Mouse (Mus musculus): ENCODE results near the gene Lmo2. TPM values are rescaled to one million over a fixed set of nuclear protein-coding genes. Genes with fewer than 3 reads are reported as not detected.
A peak's percentile ranks its signal among the peaks of the same experiment; 100 is the strongest.

The Lmo2 gene
- polyA plus RNA-seq, 1 experiment from 2014 or later, result 41.9 TPM

GRCm38 (mm10) chr2:103965391-103965790 lies 7.6 kb downstream of the Lmo2 start:
- no peaks in the 10 kb centered on the region for H3K36me3 ChIP-seq (ENCODE audit: control insufficient read depth, insufficient read depth, low read length)
- H3K9ac ChIP-seq (ENCODE audit: low read length), result no peak overlapping the region
- H3K4me1 ChIP-seq (replicated peaks; ENCODE audit: control insufficient read depth, insufficient read depth, low read length), result no peaks in the 10 kb centered on the region
- DNase-seq (ENCODE audit: low spot score), result no peak
- 93% methylated on average over 3 of the region's 3 CpGs for WGBS
- no peaks in the 10 kb centered on the region for H3K9me3 ChIP-seq (ENCODE audit: control insufficient read depth, low read length)
- H3K4me2 ChIP-seq (ENCODE audit: low read depth, low read length, severe bottlenecking), result no peak overlapping the region
- no peak for ATAC-seq (replicated peaks; ENCODE audit: low FRiP score)
- H3K27ac ChIP-seq (ENCODE audit: low read depth, low read length), result no peak overlapping the region
- H3K4me3 ChIP-seq (ENCODE audit: low read depth, low read length), result no peak overlapping the region
- H3K27me3 ChIP-seq (ENCODE audit: control insufficient read depth, insufficient read depth, low read length), result 0 out of 2 replicates have a peak, but pooled peaks cover 2% of the 10 kb centered on the region

DNA sequence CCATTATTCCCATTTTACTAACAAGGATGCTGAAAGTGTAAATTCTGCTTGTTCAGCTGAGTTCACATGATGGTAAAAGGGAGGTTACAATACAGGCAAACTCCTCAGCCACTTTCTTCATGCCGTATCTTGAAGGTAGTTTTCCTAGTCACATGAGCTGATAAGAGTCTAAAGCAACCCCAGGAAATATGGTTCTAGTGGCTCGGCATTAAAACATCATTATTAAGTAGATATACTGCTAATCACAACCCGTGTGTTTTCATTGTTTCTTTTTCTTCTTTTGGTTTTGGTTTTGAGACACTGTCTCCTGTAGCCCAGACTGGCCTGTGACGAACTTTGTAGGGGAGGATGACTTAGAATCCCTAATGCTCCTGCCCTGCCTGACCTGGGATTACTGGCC lies 10.4 kb downstream of the Lmo2 start:
- no peak for DNase-seq (ENCODE audit: low spot score)
- Histone ChIP-seq H3K27ac (ENCODE audit: low read depth, low read length) (no peak overlapping the region), H3K4me1 (replicated peaks; ENCODE audit: control insufficient read depth, insufficient read depth, low read length) (peaks cover 4% of the 10 kb centered on the region; the same call in 1 of the 2 replicates), H3K9ac (ENCODE audit: low read length) (no peak overlapping the region), H3K36me3 (ENCODE audit: control insufficient read depth, insufficient read depth, low read length) (no peaks in the 10 kb centered on the region), H3K9me3 (ENCODE audit: control insufficient read depth, low read length) (no peaks in the 10 kb centered on the region), H3K4me2 (ENCODE audit: low read depth, low read length, severe bottlenecking) (no peak overlapping the region), H3K27me3 (ENCODE audit: control insufficient read depth, insufficient read depth, low read length) (peaks cover 6% of the 10 kb centered on the region; the same call in 1 of the 2 replicates), H3K4me3 (ENCODE audit: low read depth, low read length) (no peak overlapping the region)
- ATAC-seq (replicated peaks; ENCODE audit: low FRiP score), result no peak
- WGBS, result 74% methylated on average over 4 of the region's 4 CpGs

DNA sequence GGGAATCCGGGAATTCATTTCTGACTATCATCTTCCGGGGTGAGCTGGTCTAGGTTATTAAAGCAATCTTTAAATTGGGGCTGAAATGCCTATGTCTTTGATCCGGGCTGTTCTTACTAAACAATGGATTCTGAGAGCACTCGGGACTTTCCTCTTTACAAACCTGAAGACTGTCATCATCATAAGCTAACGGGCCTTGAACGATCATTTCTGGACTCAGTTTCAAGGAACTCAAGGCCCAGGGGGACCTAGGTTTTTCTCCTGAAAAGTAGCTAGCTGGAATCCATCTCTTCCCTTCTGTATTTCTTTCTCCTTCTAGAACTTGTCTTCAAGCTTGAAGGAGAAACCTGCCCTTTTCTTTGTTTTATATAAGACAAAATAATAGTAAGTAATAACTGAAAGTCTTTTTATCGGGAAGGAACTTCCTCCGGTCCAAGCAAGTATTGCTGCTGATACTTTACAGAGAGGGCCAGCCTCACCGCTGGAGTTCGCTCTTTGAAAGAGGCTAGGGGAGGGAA lies 11.2 kb downstream of the Lmo2 start:
- peaks cover 4% of the 10 kb centered on the region; the same call in 1 of the 2 replicates for H3K4me1 ChIP-seq (replicated peaks; ENCODE audit: control insufficient read depth, insufficient read depth, low read length)
- H3K36me3 ChIP-seq (ENCODE audit: control insufficient read depth, insufficient read depth, low read length), result no peaks in the 10 kb centered on the region
- DNase-seq (ENCODE audit: low spot score), result no peak
- peak overlapping the region; percentile 48 for H3K4me3 ChIP-seq (ENCODE audit: low read depth, low read length)
- 14% methylated on average over 10 of the region's 10 CpGs for WGBS
- peaks cover 6% of the 10 kb centered on the region; the same call in 1 of the 2 replicates for H3K27me3 ChIP-seq (ENCODE audit: control insufficient read depth, insufficient read depth, low read length)
- no peak for ATAC-seq (replicated peaks; ENCODE audit: low FRiP score)
- peak overlapping the region; percentile 62; the same call in 1 of the 2 replicates for H3K9ac ChIP-seq (ENCODE audit: low read length)
- peak overlapping the region; percentile 91 for H3K4me2 ChIP-seq (ENCODE audit: low read depth, low read length, severe bottlenecking)
- no peaks in the 10 kb centered on the region for H3K9me3 ChIP-seq (ENCODE audit: control insufficient read depth, low read length)
- H3K27ac ChIP-seq (ENCODE audit: low read depth, low read length), result 0 out of 2 replicates have a peak overlapping the region, but pooled peaks have one; percentile 54

GRCm38 (mm10) chr2:103969437-103970040 lies 11.8 kb downstream of the Lmo2 start:
- peak overlapping the region; percentile 91 for H3K4me2 ChIP-seq (ENCODE audit: low read depth, low read length, severe bottlenecking)
- peak overlapping the region; percentile 48 for H3K4me3 ChIP-seq (ENCODE audit: low read depth, low read length)
- H3K4me1 ChIP-seq (replicated peaks; ENCODE audit: control insufficient read depth, insufficient read depth, low read length), result peaks cover 4% of the 10 kb centered on the region; the same call in 1 of the 2 replicates
- DNase-seq (ENCODE audit: low spot score), result peak; percentile 84
- peaks cover 6% of the 10 kb centered on the region; the same call in 1 of the 2 replicates for H3K27me3 ChIP-seq (ENCODE audit: control insufficient read depth, insufficient read depth, low read length)
- WGBS, result under 1% methylated on average over 40 of the region's 40 CpGs
- peak overlapping the region; percentile 54; the same call in 1 of the 2 replicates for H3K27ac ChIP-seq (ENCODE audit: low read depth, low read length)
- H3K9ac ChIP-seq (ENCODE audit: low read length), result peak overlapping the region; percentile 62
- peak; percentile 84 for ATAC-seq (replicated peaks; ENCODE audit: low FRiP score)
- no peaks in the 10 kb centered on the region for H3K36me3 ChIP-seq (ENCODE audit: control insufficient read depth, insufficient read depth, low read length)
- H3K9me3 ChIP-seq (ENCODE audit: control insufficient read depth, low read length), result no peaks in the 10 kb centered on the region

DNA sequence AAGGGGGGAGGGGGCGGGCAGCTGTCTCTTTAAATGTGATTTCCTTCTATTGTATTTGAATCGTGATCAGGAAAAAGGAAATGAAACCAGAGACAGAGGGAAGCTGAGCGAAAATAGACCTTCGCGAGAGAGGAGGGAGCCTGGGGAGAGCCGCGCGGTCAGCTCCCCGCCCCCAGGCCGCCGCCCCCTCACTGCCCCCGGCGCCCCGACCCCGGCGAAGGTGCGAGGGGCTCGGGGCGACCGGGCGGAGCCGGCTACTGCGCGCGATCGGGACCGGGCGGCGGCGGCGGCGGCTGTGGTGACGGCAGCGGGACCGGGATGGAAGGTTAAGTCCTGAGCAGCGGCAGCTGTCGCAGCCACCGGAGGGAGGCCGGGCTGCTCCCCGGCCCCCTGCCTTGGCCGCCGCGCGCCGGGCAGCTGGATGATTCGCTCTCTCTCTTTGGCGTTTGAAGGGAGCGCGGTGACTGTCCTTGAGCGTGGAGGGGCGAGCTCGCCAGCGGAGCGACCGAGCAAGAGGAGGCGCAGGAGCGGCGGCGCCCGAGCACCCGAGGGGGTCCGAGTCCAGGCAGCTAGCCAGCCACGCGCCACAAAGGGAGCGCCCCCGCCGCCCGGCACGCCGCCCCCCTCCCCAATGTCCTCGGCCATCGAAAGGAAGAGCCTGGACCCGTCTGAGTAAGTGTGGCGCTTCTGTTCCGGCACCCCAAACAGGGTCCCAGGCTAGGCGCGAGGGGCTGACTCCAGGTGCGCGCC lies 12.4 kb downstream of the Lmo2 start:
- Histone ChIP-seq H3K9ac (ENCODE audit: low read length) (peak overlapping the region; percentile 62), H3K27me3 (ENCODE audit: control insufficient read depth, insufficient read depth, low read length) (peaks cover 6% of the 10 kb centered on the region; the same call in 1 of the 2 replicates), H3K4me2 (ENCODE audit: low read depth, low read length, severe bottlenecking) (peak overlapping the region; percentile 91), H3K4me3 (ENCODE audit: low read depth, low read length) (peak overlapping the region; percentile 48), H3K27ac (ENCODE audit: low read depth, low read length) (peak overlapping the region; percentile 54), H3K9me3 (ENCODE audit: control insufficient read depth, low read length) (no peaks in the 10 kb centered on the region), H3K4me1 (replicated peaks; ENCODE audit: control insufficient read depth, insufficient read depth, low read length) (peaks cover 4% of the 10 kb centered on the region; the same call in 1 of the 2 replicates), H3K36me3 (ENCODE audit: control insufficient read depth, insufficient read depth, low read length) (no peaks in the 10 kb centered on the region)
- WGBS, result under 1% methylated on average over 73 of the region's 79 CpGs
- DNase-seq (ENCODE audit: low spot score) (peak; percentile 78), ATAC-seq (replicated peaks; ENCODE audit: low FRiP score) (peak; percentile 66)

- no peaks in the 10 kb centered on the region for H3K9me3 ChIP-seq (ENCODE audit: control insufficient read depth, low read length)
- peak overlapping the region; percentile 54 for H3K27ac ChIP-seq (ENCODE audit: low read depth, low read length)
- peak overlapping the region; percentile 48 for H3K4me3 ChIP-seq (ENCODE audit: low read depth, low read length)
- 1% methylated on average over 32 of the region's 32 CpGs for WGBS
- peaks cover 6% of the 10 kb centered on the region; the same call in 1 of the 2 replicates for H3K27me3 ChIP-seq (ENCODE audit: control insufficient read depth, insufficient read depth, low read length)
- H3K4me2 ChIP-seq (ENCODE audit: low read depth, low read length, severe bottlenecking), result peak overlapping the region; percentile 91
- no peaks in the 10 kb centered on the region for H3K36me3 ChIP-seq (ENCODE audit: control insufficient read depth, insufficient read depth, low read length)
- H3K4me1 ChIP-seq (replicated peaks; ENCODE audit: control insufficient read depth, insufficient read depth, low read length), result peaks cover 4% of the 10 kb centered on the region; the same call in 1 of the 2 replicates
- ATAC-seq (replicated peaks; ENCODE audit: low FRiP score), result peak; percentile 65; the same call in 1 of the 2 replicates
- DNase-seq (ENCODE audit: low spot score), result peak; percentile 70
- H3K9ac ChIP-seq (ENCODE audit: low read length), result peak overlapping the region; percentile 62
Measured at GRCm38 (mm10) chr2:103970791-103971649, 13.2 kb downstream of the Lmo2 start.

GRCm38 (mm10) chr2:103971838-103972237 lies 14.1 kb downstream of the Lmo2 start:
- Histone ChIP-seq H3K36me3 (ENCODE audit: control insufficient read depth, insufficient read depth, low read length) (no peaks in the 10 kb centered on the region), H3K9ac (ENCODE audit: low read length) (no peak overlapping the region), H3K9me3 (ENCODE audit: control insufficient read depth, low read length) (no peaks in the 10 kb centered on the region), H3K27me3 (ENCODE audit: control insufficient read depth, insufficient read depth, low read length) (peaks cover 6% of the 10 kb centered on the region; the same call in 1 of the 2 replicates), H3K4me1 (replicated peaks; ENCODE audit: control insufficient read depth, insufficient read depth, low read length) (peaks cover 4% of the 10 kb centered on the region; the same call in 1 of the 2 replicates), H3K4me3 (ENCODE audit: low read depth, low read length) (0 out of 2 replicates have a peak overlapping the region, but pooled peaks have one; percentile 0), H3K27ac (ENCODE audit: low read depth, low read length) (no peak overlapping the region), H3K4me2 (ENCODE audit: low read depth, low read length, severe bottlenecking) (peak overlapping the region; percentile 91; the same call in 1 of the 2 replicates)
- ATAC-seq (replicated peaks; ENCODE audit: low FRiP score) (no peak), DNase-seq (ENCODE audit: low spot score) (no peak)
- WGBS, result 11% methylated on average over 3 of the region's 3 CpGs

DNA sequence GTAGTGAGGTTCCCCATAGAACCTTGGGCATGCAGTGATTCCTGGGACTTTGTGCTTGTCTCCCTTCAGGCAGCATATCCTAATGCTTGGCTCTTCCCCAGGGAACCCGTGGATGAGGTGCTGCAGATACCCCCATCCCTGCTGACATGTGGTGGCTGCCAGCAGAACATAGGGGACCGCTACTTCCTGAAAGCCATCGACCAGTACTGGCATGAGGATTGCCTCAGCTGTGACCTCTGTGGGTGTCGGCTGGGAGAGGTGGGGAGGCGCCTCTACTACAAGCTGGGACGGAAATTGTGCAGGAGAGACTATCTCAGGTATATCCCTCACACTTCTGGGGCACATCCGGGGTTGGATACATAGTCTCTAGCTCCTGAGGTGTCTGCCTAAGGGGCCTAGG lies 18.1 kb downstream of the Lmo2 start:
- no peaks in the 10 kb centered on the region for H3K36me3 ChIP-seq (ENCODE audit: control insufficient read depth, insufficient read depth, low read length)
- peaks cover 4% of the 10 kb centered on the region; the same call in 1 of the 2 replicates for H3K4me1 ChIP-seq (replicated peaks; ENCODE audit: control insufficient read depth, insufficient read depth, low read length)
- no peak overlapping the region for H3K4me2 ChIP-seq (ENCODE audit: low read depth, low read length, severe bottlenecking)
- no peak overlapping the region for H3K9ac ChIP-seq (ENCODE audit: low read length)
- ATAC-seq (replicated peaks; ENCODE audit: low FRiP score), result no peak
- DNase-seq (ENCODE audit: low spot score), result no peak
- peaks cover 4% of the 10 kb centered on the region; the same call in 1 of the 2 replicates for H3K27me3 ChIP-seq (ENCODE audit: control insufficient read depth, insufficient read depth, low read length)
- 84% methylated on average over 7 of the region's 7 CpGs for WGBS
- no peak overlapping the region for H3K4me3 ChIP-seq (ENCODE audit: low read depth, low read length)
- H3K27ac ChIP-seq (ENCODE audit: low read depth, low read length), result no peak overlapping the region
- H3K9me3 ChIP-seq (ENCODE audit: control insufficient read depth, low read length), result no peaks in the 10 kb centered on the region
